Mouse (Mus musculus) kidney, postnatal 0 days (tissue): ENCODE results near the gene Kcnk18. TPM values are rescaled to one million over a fixed set of nuclear protein-coding genes. Genes with fewer than 3 reads are reported as not detected.
A peak's percentile ranks its signal among the peaks of the same experiment; 100 is the strongest.

ENCODE experiments used
- ATAC-seq: fragments of 200-750 bp; cut with Nextera tagmentation; replicated peaks from 2 replicates; pipeline ENCODE4 v1.8.0; 2017; ENCODE audit warnings: low read depth, moderate number of reproducible peaks, moderate TSS enrichment, moderate library complexity; ENCODE audit not compliant: low FRiP score
- DNase-seq: peaks from one replicate; pipeline ENCODE4 v3.0.0-alpha.2; 2016; ENCODE audit warnings: low spot score
- H3K27ac ChIP-seq: fragments of 300-500 bp; sonication (generic); 2 replicates; pipeline ENCODE4 v1.5.1; 2014; ENCODE audit warnings: mild to moderate bottlenecking
- H3K27me3 ChIP-seq: fragments of 300-500 bp; sonication (generic); 2 replicates; pipeline ENCODE4 v1.6.1; 2014; ENCODE audit warnings: low read length, mixed read lengths; ENCODE audit not compliant: insufficient read depth
- H3K36me3 ChIP-seq: fragments of 300-500 bp; sonication (generic); 2 replicates; pipeline ENCODE4 v1.6.1; 2014; ENCODE audit warnings: low read length, mixed read lengths; ENCODE audit not compliant: insufficient read depth
- H3K4me1 ChIP-seq: fragments of 300-500 bp; sonication (generic); replicated peaks from 2 replicates; pipeline ENCODE4 v1.6.1; 2014; ENCODE audit warnings: antibody characterized with exemption, low read length, mixed read lengths; ENCODE audit not compliant: insufficient read depth
- H3K4me2 ChIP-seq: fragments of 300-500 bp; sonication (generic); 2 replicates; pipeline ENCODE4 v1.6.1; 2014; ENCODE audit warnings: mild to moderate bottlenecking, low read length, moderate library complexity, mixed read lengths
- H3K4me3 ChIP-seq: fragments of 300-500 bp; sonication (generic); replicated peaks from 2 replicates; pipeline ENCODE4 v1.5.1; 2014; ENCODE audit warnings: low read depth, low read length
- H3K9ac ChIP-seq: fragments of 300-500 bp; sonication (generic); 2 replicates; pipeline ENCODE4 v1.6.1; 2014; ENCODE audit warnings: low read depth, low read length
- H3K9me3 ChIP-seq: fragments of 300-500 bp; sonication (generic); replicated peaks from 2 replicates; pipeline ENCODE4 v1.6.1; 2016; ENCODE audit warnings: low read length, inconsistent platforms, mixed read lengths
- CTCF ChIP-seq: IDR thresholded peaks from 2 replicates; pipeline ENCODE4 v1.5.1; 2016; ENCODE audit warnings: antibody characterized with exemption, low read depth, mild to moderate bottlenecking, moderate library complexity
- WGBS: fragments of 180-500 bp; shearing (Covaris S2); extraction: QIAGEN DNeasy Blood & Tissue Kit; methylation state at CpG from one replicate; pipeline ENCODE4 v1.1.7; 2014; 5-methylcytosine and 5-hydroxymethylcytosine counted together
- polyA plus RNA-seq: library from polyadenylated mRNA; unstranded; fragments of >200 nt; fragmentation: Nextera tagmentation; extraction: Ambion mirVana; gene quantifications from 2 replicates; pipeline ENCODE4 v1.2.1, GENCODE M21; 2015

Gene Kcnk18
- polyA plus RNA-seq, 1 experiment from 2014 or later = not detected

- DNase-seq = no peak
- 79% methylated on average over 6 of the region's 6 CpGs for WGBS
- ATAC-seq = no peak
- Histone ChIP-seq H3K4me3 (no peak overlapping the region), H3K27me3 (0 out of 2 replicates have a peak, but pooled peaks cover 8% of the 10 kb centered on the region), H3K36me3 (no peaks in the 10 kb centered on the region), H3K9me3 (no peaks in the 10 kb centered on the region), H3K9ac (no peak overlapping the region), H3K4me1 (0 out of 2 replicates have a peak, but pooled peaks cover 2% of the 10 kb centered on the region), H3K27ac (no peak overlapping the region), H3K4me2 (no peak overlapping the region)
- no peak for TF ChIP-seq CTCF
These were observed 46.9 kb downstream of the Kcnk18 start for GRCm38 (mm10) chr19:59265907-59266306.

- peak; percentile 54 for DNase-seq
- no peaks in the 10 kb centered on the region for H3K27me3 ChIP-seq
- no peaks in the 10 kb centered on the region for H3K36me3 ChIP-seq
- peak overlapping the region; percentile 54 for H3K27ac ChIP-seq
- no peaks in the 10 kb centered on the region for H3K4me1 ChIP-seq
- H3K9ac ChIP-seq = no peak overlapping the region
- no peak for TF ChIP-seq CTCF
- H3K4me3 ChIP-seq = no peak overlapping the region
- 0 out of 2 replicates have a peak overlapping the region, but pooled peaks have one; percentile 7 for H3K4me2 ChIP-seq
- WGBS = 5% methylated on average over 5 of the region's 5 CpGs
- no peaks in the 10 kb centered on the region for H3K9me3 ChIP-seq
- no peak for ATAC-seq
These were observed 48.5 kb downstream of the Kcnk18 start for GRCm38 (mm10) chr19:59267417-59267963.

GRCm38 (mm10) chr19:59273190-59273589 is 54.2 kb downstream of the Kcnk18 start:
- DNase-seq (no peak), ATAC-seq (no peak)
- no peak for TF ChIP-seq CTCF
- no peak overlapping the region for H3K9ac ChIP-seq
- no peaks in the 10 kb centered on the region for H3K9me3 ChIP-seq
- no peak overlapping the region for H3K4me2 ChIP-seq
- H3K27me3 ChIP-seq = no peaks in the 10 kb centered on the region
- H3K36me3 ChIP-seq = no peaks in the 10 kb centered on the region
- H3K4me3 ChIP-seq = no peak overlapping the region
- no peaks in the 10 kb centered on the region for H3K4me1 ChIP-seq
- no peak overlapping the region for H3K27ac ChIP-seq
- 93% methylated on average over 7 of the region's 7 CpGs for WGBS

GRCm38 (mm10) chr19:59276354-59276753 is 57.3 kb downstream of the Kcnk18 start:
- WGBS = 88% methylated on average over 7 of the region's 7 CpGs
- ATAC-seq = no peak

GRCm38 (mm10) chr19:59280841-59281240 is 61.8 kb downstream of the Kcnk18 start:
- Histone ChIP-seq H3K4me2 (no peak overlapping the region), H3K4me3 (no peak overlapping the region), H3K27ac (no peak overlapping the region), H3K36me3 (no peaks in the 10 kb centered on the region), H3K4me1 (no peaks in the 10 kb centered on the region), H3K9me3 (no peaks in the 10 kb centered on the region), H3K27me3 (no peaks in the 10 kb centered on the region), H3K9ac (no peak overlapping the region)
- ATAC-seq (no peak), DNase-seq (no peak)
- TF ChIP-seq CTCF = no peak

More at GRCm38 (mm10) chr19:59276354-59276753, 57.3 kb downstream of the Kcnk18 start:
- Histone ChIP-seq H3K9ac (no peak overlapping the region), H3K4me3 (no peak overlapping the region), H3K4me2 (no peak overlapping the region), H3K27ac (no peak overlapping the region), H3K4me1 (no peaks in the 10 kb centered on the region), H3K36me3 (no peaks in the 10 kb centered on the region), H3K9me3 (no peaks in the 10 kb centered on the region), H3K27me3 (no peaks in the 10 kb centered on the region)
- no peak for TF ChIP-seq CTCF
- no peak for DNase-seq

- WGBS = 73% methylated on average over 3 of the region's 3 CpGs
- Histone ChIP-seq H3K4me3 (no peak overlapping the region), H3K4me2 (no peak overlapping the region), H3K9ac (no peak overlapping the region), H3K27me3 (no peaks in the 10 kb centered on the region), H3K36me3 (no peaks in the 10 kb centered on the region), H3K9me3 (no peaks in the 10 kb centered on the region), H3K4me1 (no peaks in the 10 kb centered on the region), H3K27ac (no peak overlapping the region)
- TF ChIP-seq CTCF = no peak
- ATAC-seq = no peak
- DNase-seq = no peak
These were observed 63.0 kb downstream of the Kcnk18 start for GRCm38 (mm10) chr19:59282001-59282400.

Other genes starting within 250 kb of the Kcnk18 start
- 3.4 and 4.7 TPM in 2 replicates for gene Shtn1, start 143.1 kb upstream of the Kcnk18 start, polyA plus RNA-seq
- not detected in 2 replicates for gene Vax1, start 49.2 kb upstream of the Kcnk18 start, polyA plus RNA-seq
- 4.1 and 4.5 TPM in 2 replicates for gene Slc18a2, start 41.7 kb downstream of the Kcnk18 start, polyA plus RNA-seq
- gene Rps12-ps3, start 103.1 kb downstream of the Kcnk18 start, polyA plus RNA-seq = 23.1 and 38.7 TPM in 2 replicates
- 8.1 and 8.8 TPM in 2 replicates for gene Pdzd8, start 126.6 kb downstream of the Kcnk18 start, polyA plus RNA-seq
- gene Emx2, start 239.2 kb downstream of the Kcnk18 start, polyA plus RNA-seq = 24.2 and 25.4 TPM in 2 replicates